Mouse (Mus musculus) liver, postnatal 0 days (tissue): ENCODE data around the gene Alg3. TPM values are rescaled to one million over a fixed set of nuclear protein-coding genes. Genes with fewer than 3 reads are reported as not detected.
A peak's percentile ranks its signal among the peaks of the same experiment; 100 is the strongest.

Experiments
- ATAC-seq: fragments of 200-750 bp; cut with Nextera tagmentation; 2 replicates; pipeline ENCODE4 v1.8.0; 2017; ENCODE audit warnings: mild to moderate bottlenecking, moderate library complexity
- DNase-seq: peaks from one replicate; pipeline ENCODE4 v3.0.0-alpha.2; 2016
- H3K27ac ChIP-seq: fragments of 300-500 bp; sonication (generic); 2 replicates; pipeline ENCODE4 v1.5.1; 2014; ENCODE audit warnings: antibody characterized with exemption, moderate library complexity, mild to moderate bottlenecking, low read depth
- H3K27me3 ChIP-seq: fragments of 300-500 bp; sonication (generic); 2 replicates; pipeline ENCODE4 v1.6.1; 2014; ENCODE audit warnings: low read length, control low read depth, mixed read lengths; ENCODE audit not compliant: insufficient read depth
- H3K36me3 ChIP-seq: fragments of 300-500 bp; sonication (generic); replicated peaks from 2 replicates; pipeline ENCODE4 v1.6.1; 2014; ENCODE audit warnings: mild to moderate bottlenecking, control low read depth, low read length, moderate library complexity, mixed read lengths; ENCODE audit not compliant: insufficient read depth
- H3K4me1 ChIP-seq: fragments of 300-500 bp; sonication (generic); 2 replicates; pipeline ENCODE4 v1.6.1; 2014; ENCODE audit warnings: antibody characterized with exemption, mild to moderate bottlenecking, control low read depth; ENCODE audit not compliant: insufficient read depth
- H3K4me2 ChIP-seq: fragments of 300-500 bp; sonication (generic); 2 replicates; pipeline ENCODE4 v1.6.1; 2014; ENCODE audit warnings: low read depth, mild to moderate bottlenecking, low read length, moderate library complexity, mixed read lengths
- H3K4me3 ChIP-seq: fragments of 300-500 bp; sonication (generic); 2 replicates; pipeline ENCODE4 v1.5.1; 2014; ENCODE audit warnings: low read depth, low read length
- H3K9ac ChIP-seq: fragments of 300-500 bp; sonication (generic); replicated peaks from 2 replicates; pipeline ENCODE4 v1.6.1; 2014; ENCODE audit warnings: mild to moderate bottlenecking, moderate library complexity
- H3K9me3 ChIP-seq: fragments of 300-500 bp; sonication (generic); 2 replicates; pipeline ENCODE4 v1.6.1; 2016; ENCODE audit warnings: mild to moderate bottlenecking, control low read depth, low read length, mixed read lengths
- CTCF ChIP-seq: sonication (generic); IDR thresholded peaks from 2 replicates; pipeline ENCODE4 v1.5.1; 2016; ENCODE audit warnings: antibody characterized with exemption, low read depth
- EP300 ChIP-seq: IDR thresholded peaks from 2 replicates; pipeline ENCODE4 v1.6.1; 2016; ENCODE audit warnings: antibody characterized with exemption, low read depth, mild to moderate bottlenecking
- WGBS: fragments of 180-500 bp; shearing (Covaris S2); extraction: QIAGEN DNeasy Blood & Tissue Kit; methylation state at CpG from one replicate; pipeline ENCODE4 v1.1.7; 2014; ENCODE audit not compliant: insufficient replicate concordance; 5-methylcytosine and 5-hydroxymethylcytosine counted together
- polyA plus RNA-seq: library from polyadenylated mRNA; unstranded; fragments of >200 nt; fragmentation: Nextera tagmentation; extraction: Ambion mirVana; gene quantifications from 2 replicates; pipeline ENCODE4 v1.2.1, GENCODE M21; 2015

Gene Alg3
- polyA plus RNA-seq = 18.6 and 19.0 TPM in 2 replicates

DNA sequence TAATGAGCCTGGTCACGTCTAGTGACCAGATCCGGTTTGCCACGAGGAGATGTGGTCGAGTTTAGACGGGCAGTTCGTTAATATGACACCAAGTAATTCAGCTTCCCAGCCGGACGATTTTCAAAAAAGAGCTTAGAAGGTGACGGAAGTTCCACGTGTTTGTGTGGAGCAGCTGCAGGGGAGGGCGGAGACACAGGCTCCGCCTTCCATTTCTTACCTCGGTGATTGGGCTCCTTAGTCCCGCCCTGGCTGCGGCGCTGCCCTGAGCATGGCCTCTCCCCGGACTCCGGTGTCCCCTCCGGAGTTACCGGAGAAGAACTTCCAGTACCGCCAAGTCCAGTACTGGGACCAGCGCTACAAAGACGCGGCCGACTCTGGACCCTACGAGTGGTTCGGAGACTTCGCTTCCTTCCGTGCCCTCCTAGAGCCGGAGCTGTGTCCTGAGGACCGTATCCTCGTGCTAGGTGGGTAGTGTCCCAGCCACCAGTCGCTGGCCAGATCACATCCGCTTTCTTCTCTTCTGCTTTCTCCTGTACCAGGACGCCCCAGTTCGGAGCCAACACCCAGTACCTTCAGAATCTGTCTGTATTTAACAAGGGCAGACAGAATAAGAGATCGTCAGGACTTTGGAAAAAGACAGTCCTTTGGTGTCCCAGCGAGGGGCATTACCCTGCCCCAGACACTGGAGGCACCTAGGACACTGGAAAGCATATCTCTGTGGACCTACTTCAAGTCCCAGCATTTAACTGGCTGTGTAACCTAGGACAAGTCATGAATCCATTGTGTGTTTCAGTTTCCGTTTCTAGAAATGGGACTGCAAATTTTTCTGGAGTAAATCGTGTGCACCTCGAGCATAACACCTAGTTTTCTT is at the start of gene Alg3, which contains the start of the genes Eef1akmt4 and Gm49333:
Gene Alg3 (minus strand): TSS at position 379 of the 871 bp plus-strand sequence.
Gene Eef1akmt4 (plus strand): TSS at position 237 of the 871 bp plus-strand sequence.
Gene Gm49333 (plus strand): TSS at position 254 of the 871 bp plus-strand sequence.
- 2% methylated on average over 41 of the region's 41 CpGs for WGBS
- Histone ChIP-seq H3K9me3 (no peaks in the 10 kb centered on the region), H3K4me2 (peak within 1 kb of the TSS; percentile 80), H3K27ac (peak within 1 kb of the TSS; percentile 72), H3K27me3 (no peaks in the 10 kb centered on the region), H3K4me1 (peaks cover 17% of the 10 kb centered on the region), H3K9ac (peak within 1 kb of the TSS; percentile 84), H3K36me3 (peaks cover 13% of the 10 kb centered on the region; the same call in 1 of the 2 replicates), H3K4me3 (peak within 1 kb of the TSS; percentile 81)
- TF ChIP-seq CTCF (no peak), EP300 (no peak; the same call in 1 of the 2 replicates)
- ATAC-seq = peak; percentile 98
- peak; percentile 91 for DNase-seq

GRCm38 (mm10) chr16:20657661-20658060 is 46.1 kb upstream of the Alg3 start:
- Histone ChIP-seq H3K4me1 (peaks cover 5% of the 10 kb centered on the region), H3K9me3 (no peaks in the 10 kb centered on the region), H3K27me3 (no peaks in the 10 kb centered on the region), H3K4me3 (no peak overlapping the region), H3K27ac (no peak overlapping the region), H3K4me2 (no peak overlapping the region), H3K9ac (no peak overlapping the region), H3K36me3 (peaks cover 69% of the 10 kb centered on the region)
- TF ChIP-seq CTCF (no peak), EP300 (no peak)
- 81% methylated on average over 4 of the region's 4 CpGs for WGBS
- no peak for ATAC-seq
- DNase-seq = no peak

DNA sequence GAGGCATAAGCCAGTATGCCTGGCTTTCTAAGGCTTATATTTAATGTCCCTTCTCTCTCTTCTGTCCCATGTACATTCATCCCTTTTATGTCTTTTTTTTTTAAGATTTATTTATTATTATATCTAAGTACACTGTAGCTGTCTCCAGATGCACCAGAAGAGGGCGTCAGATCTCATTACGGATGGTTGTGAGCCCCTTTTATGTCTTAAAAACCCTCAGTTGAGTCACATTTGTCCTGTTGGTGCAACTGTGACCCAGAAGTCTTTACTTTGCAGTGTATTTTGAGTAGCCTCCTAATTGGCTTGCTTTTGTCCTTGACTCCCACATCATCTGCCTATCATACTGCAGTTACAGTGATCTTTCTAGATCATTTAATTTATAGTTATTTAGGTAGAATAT is 41.8 kb upstream of the Alg3 start:
- DNase-seq (no peak), ATAC-seq (no peak)
- Histone ChIP-seq H3K27me3 (no peaks in the 10 kb centered on the region), H3K27ac (no peak overlapping the region), H3K4me1 (peaks cover 16% of the 10 kb centered on the region), H3K4me3 (no peak overlapping the region), H3K9me3 (no peaks in the 10 kb centered on the region), H3K9ac (no peak overlapping the region), H3K4me2 (peak overlapping the region; percentile 89; the same call in 1 of the 2 replicates), H3K36me3 (peaks cover 32% of the 10 kb centered on the region)
- TF ChIP-seq CTCF = no peak
- WGBS = 48% methylated on average over 2 of the region's 2 CpGs

GRCm38 (mm10) chr16:20651947-20652310 is 40.4 kb upstream of the Alg3 start:
- peak overlapping the region; percentile 89 for H3K4me2 ChIP-seq
- ATAC-seq (peak; percentile 46), DNase-seq (no peak)
- peaks cover 16% of the 10 kb centered on the region for H3K4me1 ChIP-seq
- WGBS = 7% methylated on average over 12 of the region's 12 CpGs
- H3K4me3 ChIP-seq = peak overlapping the region; percentile 97
- H3K27me3 ChIP-seq = no peaks in the 10 kb centered on the region
- H3K27ac ChIP-seq = peak overlapping the region; percentile 73
- TF ChIP-seq EP300 (no peak), CTCF (no peak)
- H3K9ac ChIP-seq = peak overlapping the region; percentile 95
- no peaks in the 10 kb centered on the region for H3K9me3 ChIP-seq
- H3K36me3 ChIP-seq = peaks cover 23% of the 10 kb centered on the region

DNA sequence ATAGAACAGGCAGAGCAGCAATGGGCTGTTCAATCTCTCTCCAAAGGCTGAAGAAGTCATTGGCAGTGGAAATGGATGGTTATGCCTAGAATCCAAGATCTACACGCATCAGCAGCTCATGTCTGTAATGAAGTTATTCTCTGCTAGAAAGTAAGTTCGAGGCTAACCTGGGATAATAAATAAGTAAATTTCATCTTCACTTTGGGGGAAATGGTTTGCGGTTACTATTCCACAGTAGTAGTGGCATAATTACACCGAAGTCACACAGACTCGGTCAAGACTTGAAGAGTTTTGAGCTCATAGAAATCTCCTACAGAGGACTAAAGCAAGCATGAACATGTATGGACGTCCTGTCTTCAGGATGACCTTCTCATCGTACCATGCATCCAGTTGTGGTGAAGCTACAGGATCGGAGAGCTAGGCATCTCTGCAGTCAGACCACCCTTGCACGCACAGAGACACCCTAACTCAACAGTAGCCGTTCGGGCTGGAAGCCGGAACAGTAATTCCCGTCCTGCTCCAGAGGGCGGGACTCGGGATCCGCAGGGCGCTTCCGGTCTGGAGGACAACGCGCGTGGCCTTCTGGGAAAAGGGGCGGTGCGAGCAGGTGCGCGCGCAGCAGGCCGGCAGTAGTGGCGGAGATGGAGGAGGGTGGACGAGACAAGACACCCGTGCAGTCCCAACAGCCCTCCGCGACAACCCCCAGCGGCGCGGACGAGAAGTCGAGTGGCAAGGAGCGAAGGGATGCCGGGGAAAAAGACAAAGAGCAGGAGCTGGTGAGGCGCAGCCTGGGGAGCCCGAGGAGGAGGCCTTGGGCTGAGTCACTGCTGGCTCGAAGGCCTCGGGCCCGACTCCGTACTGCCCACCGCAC is 39.8 kb upstream of the Alg3 start, which contains the start of gene Psmd2:
Gene Psmd2 (plus strand): TSS at position 577 of the 871 bp plus-strand sequence.
- ATAC-seq = peak; percentile 97
- WGBS = 2% methylated on average over 46 of the region's 46 CpGs
- peak within 1 kb of the TSS; percentile 89 for H3K4me2 ChIP-seq
- DNase-seq = peak; percentile 98
- H3K4me1 ChIP-seq = peaks cover 16% of the 10 kb centered on the region
- H3K27ac ChIP-seq = peak within 1 kb of the TSS; percentile 73
- peak within 1 kb of the TSS; percentile 95 for H3K9ac ChIP-seq
- H3K9me3 ChIP-seq = no peaks in the 10 kb centered on the region
- TF ChIP-seq EP300 (0 out of 2 replicates have a peak, but pooled peaks have one; percentile 18), CTCF (no peak; the same call in 1 of the 2 replicates)
- H3K4me3 ChIP-seq = peak within 1 kb of the TSS; percentile 97
- no peaks in the 10 kb centered on the region for H3K27me3 ChIP-seq
- peaks cover 17% of the 10 kb centered on the region for H3K36me3 ChIP-seq

DNA sequence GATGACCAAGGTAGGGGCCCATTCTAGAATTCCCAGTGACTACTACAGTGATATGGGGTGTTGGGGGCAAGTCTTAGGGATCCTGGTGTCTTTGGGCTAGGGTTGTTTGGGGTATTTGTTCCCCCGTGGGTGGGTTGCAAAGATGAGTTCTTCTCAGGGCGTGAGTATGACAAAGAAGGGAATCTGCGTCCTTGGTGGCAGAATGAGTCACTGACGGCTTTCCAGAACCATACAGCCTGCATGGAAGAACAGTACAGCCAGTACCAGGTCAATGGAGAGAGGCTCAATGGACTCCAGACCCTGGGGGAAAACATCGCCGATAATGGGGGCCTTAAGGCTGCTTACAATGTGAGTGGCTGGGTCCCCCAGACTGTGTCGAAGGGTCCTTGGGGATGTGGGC is 32.4 kb upstream of the Alg3 start:
- no peak for DNase-seq
- 78% methylated on average over 7 of the region's 7 CpGs for WGBS

More for the DNA sequence above, 32.4 kb upstream of the Alg3 start:
- no peak for ATAC-seq
- H3K9me3 ChIP-seq = no peaks in the 10 kb centered on the region
- 0 out of 2 replicates have a peak, but pooled peaks cover 2% of the 10 kb centered on the region for H3K4me1 ChIP-seq
- H3K4me3 ChIP-seq = no peak overlapping the region
- H3K36me3 ChIP-seq = no peaks in the 10 kb centered on the region
- no peak overlapping the region for H3K4me2 ChIP-seq
- H3K27ac ChIP-seq = no peak overlapping the region
- 0 out of 2 replicates have a peak, but pooled peaks cover 2% of the 10 kb centered on the region for H3K27me3 ChIP-seq
- no peak overlapping the region for H3K9ac ChIP-seq
- no peak for TF ChIP-seq CTCF
- TF ChIP-seq EP300 = no peak
